Mouse (Mus musculus) adrenal gland, adult 10 weeks (tissue): ENCODE results near the gene Sgsm2. TPM values are rescaled to one million over a fixed set of nuclear protein-coding genes. Genes with fewer than 3 reads are reported as not detected.

Experiments
- polyA plus RNA-seq: library from polyadenylated mRNA; stranded (reverse); fragments of 350-450 nt; fragmentation: Illumina TruSeq; extraction: RNeasy Lipid Tissue Mini Kit (QIAGEN cat#74804); gene quantifications from one replicate; pipeline ENCODE4 v1.2.3, GENCODE M21; 2014; ENCODE audit warnings: low read depth, low replicate concordance

Sgsm2 gene
- polyA plus RNA-seq, result 1.6 TPM

DNA sequence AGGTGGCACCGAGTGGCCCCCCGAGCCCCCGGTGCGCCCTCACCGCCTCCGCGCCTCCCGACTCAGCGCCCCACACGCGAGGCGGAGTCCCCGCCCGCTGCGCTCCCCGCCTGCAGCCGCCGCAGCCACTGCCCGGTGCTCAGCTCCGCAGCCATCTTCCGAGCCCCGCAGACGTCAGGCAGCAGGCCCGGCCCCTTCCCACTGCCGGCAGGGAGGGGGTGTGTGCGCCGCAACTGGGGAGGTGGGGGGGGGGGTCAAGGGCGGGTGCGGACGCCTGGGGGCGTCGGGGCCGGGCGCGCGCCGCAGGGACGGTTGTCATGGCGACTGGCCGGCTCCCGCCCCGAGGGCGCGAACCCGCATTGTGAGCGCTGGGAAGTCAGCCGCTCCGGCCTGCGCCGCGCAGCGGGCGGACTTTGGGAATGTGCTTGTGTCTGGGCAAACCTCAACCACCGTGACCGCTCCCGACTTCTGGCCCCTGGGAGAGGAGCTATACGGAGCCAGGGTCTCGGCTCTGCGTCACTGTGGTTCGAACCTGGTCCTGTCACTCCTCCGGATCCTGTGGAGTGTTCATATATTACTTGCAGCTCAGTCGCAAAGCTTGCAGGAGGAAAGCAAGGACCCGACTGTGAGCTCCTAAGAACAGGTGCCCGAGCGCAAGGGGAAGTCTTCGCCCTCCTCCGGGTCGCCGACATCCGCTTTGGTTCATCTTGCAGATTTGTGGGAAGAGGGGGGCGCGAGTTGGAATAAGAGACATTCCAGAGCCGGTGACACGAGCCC, at the start of gene Sgsm2:
Sgsm2 (minus strand) TSS at position 160 of the 777 bp plus-strand sequence.

DNA sequence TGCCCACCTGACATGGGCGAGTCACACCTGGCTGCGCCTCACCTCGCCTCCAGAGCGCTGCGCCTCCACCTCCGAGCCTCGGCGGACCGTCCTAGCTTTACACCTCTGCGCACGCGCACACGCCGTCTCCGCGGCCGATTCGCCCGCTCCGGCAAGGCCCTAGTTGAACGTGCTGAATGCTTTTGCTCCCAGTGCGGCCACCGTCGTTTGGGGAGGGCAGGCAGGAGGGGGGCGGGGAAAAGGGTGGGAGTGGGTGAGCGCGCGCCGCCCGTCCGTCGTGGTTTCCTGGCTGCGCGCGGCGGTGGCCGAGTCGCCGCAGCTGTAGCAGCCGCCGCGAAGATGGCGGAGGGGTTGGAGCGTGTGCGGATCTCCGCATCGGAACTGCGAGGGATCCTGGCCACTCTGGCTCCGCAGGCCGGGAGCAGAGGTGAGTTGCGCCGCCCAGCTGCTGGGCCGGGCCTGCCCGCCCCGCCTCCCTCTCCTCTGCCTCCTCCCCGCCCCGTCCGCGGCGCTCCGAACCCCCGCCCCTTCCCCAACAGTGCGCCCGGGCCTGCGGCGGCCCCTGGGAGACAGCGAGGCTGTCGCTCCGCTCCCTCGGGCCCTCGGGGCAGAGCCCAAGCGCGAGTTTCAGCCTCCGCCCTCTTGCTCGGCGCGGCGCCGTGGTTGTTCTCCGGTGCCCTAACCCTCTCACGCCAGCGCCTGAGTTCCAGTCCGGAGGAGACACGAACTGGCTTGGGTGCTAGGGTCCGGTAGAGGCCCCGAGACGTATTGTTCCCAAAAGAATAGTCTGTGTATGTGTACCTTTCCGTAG, 28.9 kb upstream of the Sgsm2 start, which contains the start of the genes Smg6 and Srr:
Smg6 (plus strand) TSS at position 247 of the 811 bp plus-strand sequence.
Srr (minus strand) TSS at position 372 of the 811 bp plus-strand sequence.

DNA sequence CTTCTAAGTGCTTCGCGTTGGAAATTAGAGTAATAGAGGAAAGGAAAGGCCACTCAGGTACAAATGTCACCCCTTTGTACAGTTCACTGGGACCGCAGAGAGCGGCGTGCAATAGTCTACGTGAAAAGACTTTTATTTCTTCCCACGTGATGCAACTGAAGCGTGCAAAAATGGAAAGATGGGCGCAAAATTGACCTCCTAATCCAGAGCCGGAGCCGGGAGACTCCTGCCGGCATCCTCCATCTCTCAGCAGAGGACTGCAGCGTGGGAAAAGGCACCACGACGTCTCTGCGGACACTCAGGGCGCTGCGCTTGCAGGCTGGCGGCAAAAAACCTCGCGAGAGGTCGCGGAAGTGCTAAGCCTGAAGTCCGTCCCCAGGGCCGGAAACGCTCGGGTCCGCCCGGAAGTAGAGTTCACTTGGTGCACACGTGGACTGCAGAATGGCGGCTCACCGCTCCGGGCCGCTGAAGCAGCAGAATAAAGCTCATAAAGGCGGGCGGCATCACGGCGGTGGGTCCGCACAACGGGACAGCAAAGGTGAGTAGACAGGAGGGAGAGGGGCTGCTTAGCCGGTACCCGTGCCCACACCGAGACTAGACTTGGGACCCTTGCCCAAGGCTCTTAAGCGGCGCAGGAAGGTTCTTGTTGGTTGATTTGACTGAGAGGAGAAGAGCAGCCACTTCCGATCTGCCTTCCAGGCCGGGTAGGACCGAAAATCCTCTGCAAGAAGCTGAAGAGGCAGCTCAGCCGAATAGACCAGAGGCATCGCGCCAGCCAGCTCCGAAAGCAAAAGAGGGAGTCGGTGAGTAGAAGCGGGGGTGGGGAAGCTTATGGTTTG, 1.0 kb upstream of the Sgsm2 start, which contains the start of gene Tsr1:
Tsr1 (plus strand) TSS at position 394 of the 839 bp plus-strand sequence.

DNA sequence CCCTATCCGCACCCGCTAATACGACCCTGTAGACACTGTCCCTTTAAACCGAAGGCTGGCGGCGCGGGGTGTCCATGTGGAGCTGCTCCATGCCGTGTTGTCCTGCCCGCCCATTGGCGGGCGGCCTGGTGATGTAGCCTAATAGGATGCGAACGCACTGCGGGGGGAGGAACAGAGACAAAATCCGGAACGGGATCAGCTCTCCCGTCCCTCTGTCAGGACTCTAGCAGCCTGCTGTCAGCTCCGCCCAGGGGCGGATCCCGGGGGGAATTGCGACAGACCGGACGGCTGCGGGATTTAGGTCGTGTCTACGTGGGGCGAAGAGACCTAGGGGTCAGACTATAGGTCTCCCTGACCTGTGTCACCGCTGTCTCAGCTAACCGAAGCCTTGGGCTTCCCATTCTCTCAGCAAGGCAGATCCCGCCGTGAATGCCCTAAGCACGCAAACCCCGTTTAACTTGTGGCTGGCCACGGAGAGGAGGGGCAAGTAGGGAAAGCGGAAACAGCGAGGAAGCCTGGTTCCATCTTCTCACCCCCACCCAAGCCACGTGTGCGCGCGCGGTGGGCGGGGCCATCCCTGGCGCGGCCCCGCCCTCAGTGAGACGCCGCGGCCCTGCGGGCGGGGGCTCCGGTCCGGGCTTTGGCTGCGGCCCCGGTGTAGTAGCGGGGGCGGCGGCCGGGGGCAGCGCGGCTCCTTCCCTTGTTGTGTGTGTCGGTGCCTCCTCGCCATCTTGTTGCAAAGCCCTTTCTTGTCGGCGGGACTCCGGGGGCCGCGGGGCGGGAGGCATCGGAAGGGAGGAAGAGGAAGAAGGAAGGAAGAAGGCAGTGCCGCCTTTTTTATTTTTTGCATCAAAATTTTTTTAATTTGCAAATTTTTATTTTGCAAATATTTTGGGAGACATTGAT, 66.4 kb downstream of the Sgsm2 start, which contains the start of gene Mnt:
Mnt (plus strand) TSS at position 665 of the 906 bp plus-strand sequence.

Other genes with a start within 250 kb of the Sgsm2 start
- gene Cluh, start 247.6 kb downstream of the Sgsm2 start, polyA plus RNA-seq, result 15.1 TPM
- 933 TPM for gene Pafah1b1, start 172.4 kb downstream of the Sgsm2 start, polyA plus RNA-seq
- gene Mettl16, start 126.2 kb downstream of the Sgsm2 start, polyA plus RNA-seq, result 43.4 TPM
- 1.8 TPM for gene Mnt, start 66.1 kb downstream of the Sgsm2 start, polyA plus RNA-seq
- 39.0 TPM for gene Tsr1, start 1.0 kb upstream of the Sgsm2 start, polyA plus RNA-seq
- gene Smg6, start 28.8 kb upstream of the Sgsm2 start, polyA plus RNA-seq, result 14.3 TPM
- 80.8 TPM for gene Srr, start 28.9 kb upstream of the Sgsm2 start, polyA plus RNA-seq